Mouse (Mus musculus) megakaryocyte, embryonic 14.5 days (primary cell): Measurements from ENCODE around the gene Dgki. TPM values are rescaled to one million over a fixed set of nuclear protein-coding genes. Genes with fewer than 3 reads are reported as not detected.

Experiments used
- H3K27me3 ChIP-seq: replicated peaks from 2 replicates; pipeline ENCODE3; 2012; ENCODE audit warnings: inconsistent platforms
- H3K36me3 ChIP-seq: replicated peaks from 2 replicates; pipeline ENCODE3; 2012; ENCODE audit warnings: low read length, inconsistent platforms, mixed read lengths
- H3K4me1 ChIP-seq: 2 replicates; pipeline ENCODE4 v1.6.1; 2012; ENCODE audit warnings: inconsistent platforms
- H3K4me3 ChIP-seq: replicated peaks from 2 replicates; pipeline ENCODE3; 2012; ENCODE audit warnings: moderate library complexity, mild to moderate bottlenecking, inconsistent platforms
- H3K9me3 ChIP-seq: 2 replicates; pipeline ENCODE4 v1.6.1; 2012; ENCODE audit warnings: inconsistent platforms
- FLI1 ChIP-seq: IDR thresholded peaks from 2 replicates; pipeline ENCODE4 v1.6.1; 2012; ENCODE audit warnings: low read length, inconsistent platforms, mixed read lengths
- GATA1 ChIP-seq: IDR thresholded peaks from 3 replicates; pipeline ENCODE4 v1.6.1; 2012; ENCODE audit warnings: mixed read lengths, low read length, inconsistent platforms, borderline replicate concordance
- polyA plus RNA-seq: library from polyadenylated mRNA; stranded (reverse); fragments of >175 nt; gene quantifications from 2 replicates; pipeline ENCODE4 v1.2.3, GENCODE M21; 2012; ENCODE audit warnings: low replicate concordance; ENCODE audit not compliant: insufficient read depth

Gene Dgki
- polyA plus RNA-seq, 1 experiment, result 0.02 TPM

GRCm38 (mm10) chr6:36981646-36982045 lies 318.3 kb downstream of the Dgki start:
- Histone ChIP-seq H3K27me3 (no peaks in the 10 kb centered on the region), H3K4me3 (no peak overlapping the region), H3K4me1 (no peaks in the 10 kb centered on the region), H3K36me3 (no peaks in the 10 kb centered on the region), H3K9me3 (no peaks in the 10 kb centered on the region)
- no peak for TF ChIP-seq GATA1
- TF ChIP-seq FLI1, result no peak

GRCm38 (mm10) chr6:36980475-36980874 lies 319.5 kb downstream of the Dgki start:
- Histone ChIP-seq H3K4me3 (no peak overlapping the region), H3K9me3 (no peaks in the 10 kb centered on the region), H3K27me3 (no peaks in the 10 kb centered on the region), H3K4me1 (no peaks in the 10 kb centered on the region), H3K36me3 (no peaks in the 10 kb centered on the region)
- TF ChIP-seq GATA1, result no peak

- H3K27me3 ChIP-seq, result no peaks in the 10 kb centered on the region
- no peak for TF ChIP-seq FLI1
- no peaks in the 10 kb centered on the region for H3K36me3 ChIP-seq
- no peaks in the 10 kb centered on the region for H3K4me1 ChIP-seq
- no peak overlapping the region for H3K4me3 ChIP-seq
- H3K9me3 ChIP-seq, result no peaks in the 10 kb centered on the region
These were observed 321.8 kb downstream of the Dgki start for GRCm38 (mm10) chr6:36978176-36978575.

GRCm38 (mm10) chr6:36973096-36973495 lies 326.9 kb downstream of the Dgki start:
- no peaks in the 10 kb centered on the region for H3K4me1 ChIP-seq
- no peak overlapping the region for H3K4me3 ChIP-seq
- H3K27me3 ChIP-seq, result no peaks in the 10 kb centered on the region
- TF ChIP-seq FLI1 (no peak), GATA1 (no peak)
- no peaks in the 10 kb centered on the region for H3K9me3 ChIP-seq
- no peaks in the 10 kb centered on the region for H3K36me3 ChIP-seq

- no peaks in the 10 kb centered on the region for H3K4me1 ChIP-seq
- H3K27me3 ChIP-seq, result no peaks in the 10 kb centered on the region
- no peaks in the 10 kb centered on the region for H3K36me3 ChIP-seq
- no peaks in the 10 kb centered on the region for H3K9me3 ChIP-seq
- no peak overlapping the region for H3K4me3 ChIP-seq
- no peak for TF ChIP-seq FLI1
- TF ChIP-seq GATA1, result no peak
These were observed 327.5 kb downstream of the Dgki start for GRCm38 (mm10) chr6:36972494-36972893.

GRCm38 (mm10) chr6:36969249-36969885 lies 330.6 kb downstream of the Dgki start:
- TF ChIP-seq FLI1 (no peak), GATA1 (no peak)
- Histone ChIP-seq H3K36me3 (no peaks in the 10 kb centered on the region), H3K27me3 (no peaks in the 10 kb centered on the region), H3K4me1 (no peaks in the 10 kb centered on the region), H3K4me3 (no peak overlapping the region), H3K9me3 (peaks cover 4% of the 10 kb centered on the region; the same call in 1 of the 2 replicates)

GRCm38 (mm10) chr6:36960658-36961057 lies 339.3 kb downstream of the Dgki start:
- Histone ChIP-seq H3K9me3 (peaks cover 6% of the 10 kb centered on the region; the same call in 1 of the 2 replicates), H3K4me1 (no peaks in the 10 kb centered on the region), H3K36me3 (no peaks in the 10 kb centered on the region), H3K4me3 (no peak overlapping the region), H3K27me3 (no peaks in the 10 kb centered on the region)
- no peak for TF ChIP-seq GATA1
- TF ChIP-seq FLI1, result no peak

GRCm38 (mm10) chr6:36955293-36955692 lies 344.7 kb downstream of the Dgki start:
- Histone ChIP-seq H3K4me3 (no peak overlapping the region), H3K27me3 (no peaks in the 10 kb centered on the region), H3K4me1 (no peaks in the 10 kb centered on the region), H3K9me3 (peaks cover 5% of the 10 kb centered on the region; the same call in 1 of the 2 replicates), H3K36me3 (no peaks in the 10 kb centered on the region)
- TF ChIP-seq GATA1 (no peak), FLI1 (no peak)

- Histone ChIP-seq H3K36me3 (no peaks in the 10 kb centered on the region), H3K9me3 (peaks cover 4% of the 10 kb centered on the region; the same call in 1 of the 2 replicates), H3K27me3 (no peaks in the 10 kb centered on the region), H3K4me1 (no peaks in the 10 kb centered on the region), H3K4me3 (no peak overlapping the region)
- TF ChIP-seq FLI1 (no peak), GATA1 (no peak)
These were observed 349.3 kb downstream of the Dgki start for GRCm38 (mm10) chr6:36950648-36951047.

- no peak for TF ChIP-seq GATA1
- TF ChIP-seq FLI1, result no peak
- H3K9me3 ChIP-seq, result no peaks in the 10 kb centered on the region
- H3K4me3 ChIP-seq, result no peak overlapping the region
- no peaks in the 10 kb centered on the region for H3K36me3 ChIP-seq
- no peaks in the 10 kb centered on the region for H3K4me1 ChIP-seq
- H3K27me3 ChIP-seq, result no peaks in the 10 kb centered on the region
These were observed 352.1 kb downstream of the Dgki start for GRCm38 (mm10) chr6:36947861-36948260.

GRCm38 (mm10) chr6:36937527-36937926 lies 362.5 kb downstream of the Dgki start:
- TF ChIP-seq FLI1, result no peak
- TF ChIP-seq GATA1, result no peak
- H3K36me3 ChIP-seq, result no peaks in the 10 kb centered on the region
- H3K4me1 ChIP-seq, result no peaks in the 10 kb centered on the region
- H3K27me3 ChIP-seq, result no peaks in the 10 kb centered on the region
- H3K9me3 ChIP-seq, result no peaks in the 10 kb centered on the region
- H3K4me3 ChIP-seq, result no peak overlapping the region
